Mouse (Mus musculus) thymus, adult 2 months (tissue): ENCODE data around the gene Srp14. TPM values are rescaled to one million over a fixed set of nuclear protein-coding genes. Genes with fewer than 3 reads are reported as not detected.

Experiments
- DNase-seq: peaks from one replicate; pipeline ENCODE4 v3.0.0; 2021
- H3K27ac ChIP-seq: fragments of 200-500 bp; 2 replicates; pipeline ENCODE4 v1.5.1; 2012; ENCODE audit warnings: low read length, control low read depth; ENCODE audit not compliant: control insufficient read depth, insufficient read depth
- H3K27me3 ChIP-seq: fragments of 200-500 bp; 2 replicates; pipeline ENCODE4 v1.6.1; 2012; ENCODE audit warnings: mild to moderate bottlenecking, low read length, moderate library complexity, mixed read lengths; ENCODE audit not compliant: control insufficient read depth, insufficient read depth
- H3K36me3 ChIP-seq: fragments of 200-500 bp; 2 replicates; pipeline ENCODE4 v1.6.1; 2012; ENCODE audit warnings: mild to moderate bottlenecking, low read length, moderate library complexity; ENCODE audit not compliant: control insufficient read depth, insufficient read depth
- H3K4me1 ChIP-seq: fragments of 200-500 bp; replicated peaks from 2 replicates; pipeline ENCODE4 v1.6.1; 2012; ENCODE audit warnings: low read length; ENCODE audit not compliant: control insufficient read depth, insufficient read depth
- H3K4me3 ChIP-seq: fragments of 200-500 bp; 2 replicates; pipeline ENCODE4 v1.5.1; 2012; ENCODE audit warnings: mild to moderate bottlenecking, low read length, control low read depth, moderate library complexity; ENCODE audit not compliant: control insufficient read depth, insufficient read depth
- CTCF ChIP-seq: fragments of 200-500 bp; IDR thresholded peaks from 2 replicates; pipeline ENCODE4 v1.5.1; 2012; ENCODE audit warnings: mild to moderate bottlenecking, control low read depth, low read length, moderate library complexity, borderline replicate concordance; ENCODE audit not compliant: control insufficient read depth, poor library complexity, insufficient read depth; ENCODE audit errors: extremely low read depth
- POLR2A ChIP-seq: fragments of 200-500 bp; IDR thresholded peaks from 2 replicates; pipeline ENCODE4 v1.6.1; 2012; ENCODE audit warnings: mild to moderate bottlenecking, low read length, control low read depth, moderate library complexity; ENCODE audit not compliant: control insufficient read depth, poor library complexity, insufficient read depth; ENCODE audit errors: extremely low read depth
- WGBS: fragments of 180-500 bp; shearing (Covaris S2); methylation state at CpG from one replicate; pipeline ENCODE4 v1.1.7; 2018; 5-methylcytosine and 5-hydroxymethylcytosine counted together
- polyA plus RNA-seq: library from polyadenylated mRNA; depleted of rRNA; stranded (reverse); fragments of >200 nt; gene quantifications from 2 replicates; pipeline ENCODE4 v1.2.3, GENCODE M21; 2012

The Srp14 gene
- polyA plus RNA-seq, 1 experiment = 82.7 TPM

GRCm38 (mm10) chr2:118512418-118513377, 33.2 kb upstream of the Srp14 start:
- no peaks in the 10 kb centered on the region for H3K36me3 ChIP-seq
- peaks cover 12% of the 10 kb centered on the region for H3K4me1 ChIP-seq
- DNase-seq = no peak
- H3K4me3 ChIP-seq = no peak overlapping the region
- 83% methylated on average over 16 of the region's 16 CpGs for WGBS
- no peak overlapping the region for H3K27ac ChIP-seq
- TF ChIP-seq POLR2A (no peak), CTCF (no peak)
- no peaks in the 10 kb centered on the region for H3K27me3 ChIP-seq

- WGBS = 47% methylated on average over 11 of the region's 11 CpGs
- H3K4me1 ChIP-seq = peaks cover 12% of the 10 kb centered on the region
- no peaks in the 10 kb centered on the region for H3K27me3 ChIP-seq
- H3K27ac ChIP-seq = no peak overlapping the region
- no peak for TF ChIP-seq CTCF
- no peak for TF ChIP-seq POLR2A
- DNase-seq = no peak
- no peaks in the 10 kb centered on the region for H3K36me3 ChIP-seq
- H3K4me3 ChIP-seq = no peak overlapping the region
These were observed 32.4 kb upstream of the Srp14 start for GRCm38 (mm10) chr2:118511779-118512417.

- WGBS = 93% methylated on average over 29 of the region's 29 CpGs
- no peak for DNase-seq
- no peaks in the 10 kb centered on the region for H3K27me3 ChIP-seq
- H3K4me3 ChIP-seq = no peak overlapping the region
- H3K4me1 ChIP-seq = peaks cover 12% of the 10 kb centered on the region
- TF ChIP-seq POLR2A (no peak), CTCF (no peak)
- H3K27ac ChIP-seq = no peak overlapping the region
- H3K36me3 ChIP-seq = no peaks in the 10 kb centered on the region
These were observed 31.2 kb upstream of the Srp14 start for GRCm38 (mm10) chr2:118510447-118511310.

- Histone ChIP-seq H3K27me3 (no peaks in the 10 kb centered on the region), H3K36me3 (no peaks in the 10 kb centered on the region), H3K4me1 (peaks cover 19% of the 10 kb centered on the region), H3K4me3 (no peak overlapping the region), H3K27ac (no peak overlapping the region)
- TF ChIP-seq POLR2A (no peak), CTCF (no peak)
- 95% methylated on average over 8 of the region's 8 CpGs for WGBS
- no peak for DNase-seq
These were observed 30.4 kb upstream of the Srp14 start for GRCm38 (mm10) chr2:118509688-118510446.

GRCm38 (mm10) chr2:118507126-118507525, 27.6 kb upstream of the Srp14 start:
- H3K27me3 ChIP-seq = no peaks in the 10 kb centered on the region
- no peaks in the 10 kb centered on the region for H3K36me3 ChIP-seq
- H3K4me1 ChIP-seq = peaks cover 15% of the 10 kb centered on the region
- H3K27ac ChIP-seq = no peak overlapping the region
- no peak overlapping the region for H3K4me3 ChIP-seq
- WGBS = 94% methylated on average over 7 of the region's 7 CpGs
- TF ChIP-seq CTCF (no peak), POLR2A (no peak)
- DNase-seq = no peak

GRCm38 (mm10) chr2:118500191-118500590, 20.7 kb upstream of the Srp14 start:
- no peaks in the 10 kb centered on the region for H3K27me3 ChIP-seq
- WGBS = 62% methylated on average over 2 of the region's 2 CpGs
- H3K4me3 ChIP-seq = no peak overlapping the region; the same call in 1 of the 2 replicates
- TF ChIP-seq CTCF = no peak
- no peak for TF ChIP-seq POLR2A
- H3K27ac ChIP-seq = peak overlapping the region; percentile 92
- H3K4me1 ChIP-seq = peaks cover 59% of the 10 kb centered on the region
- no peaks in the 10 kb centered on the region for H3K36me3 ChIP-seq
- DNase-seq = no peak
